Mouse (Mus musculus): ENCODE results near the gene Hspg2. TPM values are rescaled to one million over a fixed set of nuclear protein-coding genes. Genes with fewer than 3 reads are reported as not detected.

Hspg2 gene
- polyA plus RNA-seq, 1 experiment from 2014 or later: 44.1 TPM

Small RNA genes within 50 kb of the gene (microRNA-seq; reads per million reads assigned to microRNA genes)
- gene Mir7018: 1.3 reads per million

Other genes with a start within 250 kb of the Hspg2 start
- 6.1 and 6.3 TPM in 2 replicates for gene Wnt4, start 191.3 kb upstream of the Hspg2 start, polyA plus RNA-seq (2014; fragmentation: Nextera tagmentation; extraction: Ambion mirVana)
- gene Cdc42, start 111.0 kb upstream of the Hspg2 start, polyA plus RNA-seq (2014; fragmentation: Nextera tagmentation; extraction: Ambion mirVana): 707 and 719 TPM in 2 replicates
- gene Cela3a, start 59.0 kb upstream of the Hspg2 start, polyA plus RNA-seq (2014; fragmentation: Nextera tagmentation; extraction: Ambion mirVana): not detected in 2 replicates
- gene Cela3b, start 38.2 kb upstream of the Hspg2 start, polyA plus RNA-seq (2014; fragmentation: Nextera tagmentation; extraction: Ambion mirVana): 1.0 TPM in 1 of 2 replicates, not detected in the other
- not detected in 2 replicates for gene 1700013G24Rik, start 15.5 kb upstream of the Hspg2 start, polyA plus RNA-seq (2014; fragmentation: Nextera tagmentation; extraction: Ambion mirVana)
- gene Ldlrad2, start 105.8 kb downstream of the Hspg2 start, polyA plus RNA-seq (2014; fragmentation: Nextera tagmentation; extraction: Ambion mirVana): not detected in 2 replicates
- gene Usp48, start 125.0 kb downstream of the Hspg2 start, polyA plus RNA-seq (2014; fragmentation: Nextera tagmentation; extraction: Ambion mirVana): 83.9 and 86.8 TPM in 2 replicates
- 17.5 and 24.6 TPM in 2 replicates for gene Rap1gap, start 196.0 kb downstream of the Hspg2 start, polyA plus RNA-seq (2014; fragmentation: Nextera tagmentation; extraction: Ambion mirVana)